Mouse (Mus musculus) cerebellum, postnatal 4 days (tissue): ENCODE measurements at regions not wholly inside any gene's neighbourhood (a gene's known extent, or its start where the extent isn't known, plus 50 kb on each side); places are given as distances from the start of the nearest gene placed in this dataset.
A peak's percentile ranks its signal among the peaks of the same experiment; 100 is the strongest.

Experiments
- DNase-seq, 2 experiments: peaks; one replicate each; pipeline ENCODE4 v3.0.0; 2022; ENCODE audit warnings: low spot score in 2 of 2, mixed read lengths in 1 of 2

- no peak for DNase-seq
Measured at GRCm38 (mm10) chr16:19834128-19834527, 74.1 kb downstream of the B3gnt5 start.

- no peak for DNase-seq
Measured at GRCm38 (mm10) chr16:19834750-19835149, 74.7 kb downstream of the B3gnt5 start.

- DNase-seq, result no peak
Measured at GRCm38 (mm10) chr16:19839831-19840230, 79.8 kb downstream of the B3gnt5 start.

GRCm38 (mm10) chr16:19842346-19843025, 82.5 kb downstream of the B3gnt5 start:
- DNase-seq, result no peak

GRCm38 (mm10) chr16:19843738-19844137, 83.7 kb downstream of the B3gnt5 start:
- no peak for DNase-seq

- DNase-seq, result no peak
Measured at GRCm38 (mm10) chr16:19848395-19848794, 88.4 kb downstream of the B3gnt5 start.

- DNase-seq, result no peak
Measured at GRCm38 (mm10) chr16:19865306-19865705, 105.3 kb downstream of the B3gnt5 start.

GRCm38 (mm10) chr16:19865931-19866330, 105.9 kb downstream of the B3gnt5 start:
- no peak for DNase-seq

GRCm38 (mm10) chr16:19869425-19869824, 109.4 kb downstream of the B3gnt5 start:
- DNase-seq, result no peak

GRCm38 (mm10) chr16:19876861-19877554, 105.8 kb downstream of the Klhl6 start:
- DNase-seq, result peak in 1 of 2 experiments; percentile 26

- DNase-seq, result no peak
Measured at GRCm38 (mm10) chr16:19882961-19883360, 99.9 kb downstream of the Klhl6 start.

- DNase-seq, result no peak
Measured at GRCm38 (mm10) chr16:19883776-19884513, 98.9 kb downstream of the Klhl6 start.

- no peak for DNase-seq
Measured at GRCm38 (mm10) chr16:19884535-19884934, 98.3 kb downstream of the Klhl6 start.

GRCm38 (mm10) chr16:19886596-19886995, 96.2 kb downstream of the Klhl6 start:
- no peak for DNase-seq

- no peak for DNase-seq
Measured at GRCm38 (mm10) chr16:19889576-19889975, 93.3 kb downstream of the Klhl6 start.

GRCm38 (mm10) chr16:19891441-19891840, 91.4 kb downstream of the Klhl6 start:
- no peak for DNase-seq

- no peak for DNase-seq
Measured at GRCm38 (mm10) chr16:19894435-19894994, 88.3 kb downstream of the Klhl6 start.
